Mouse (Mus musculus): ENCODE data around the gene Gm10471.
"Not testable (repeated sequence)": the region's sequence is repeated elsewhere in the genome, so short reads cannot be mapped to it uniquely, and the experiment has no call there.

Gm10471 gene

GRCm38 (mm10) chr5:26089191-26089590, at the start of gene Gm10471:
Gm10471 (minus strand) TSS chr5:26089291.
- not testable (repeated sequence) for DNase-seq (ENCODE audit: low spot score)

GRCm38 (mm10) chr5:26121321-26121720, 32.2 kb upstream of the Gm10471 start, which contains the start of gene Gm10220:
Gm10220 (minus strand) TSS chr5:26121421.
- DNase-seq (ENCODE audit: low spot score): not testable (repeated sequence)

GRCm38 (mm10) chr5:26105262-26105661, 16.2 kb upstream of the Gm10471 start, which contains the start of gene 5031410I06Rik:
5031410I06Rik (minus strand) TSS chr5:26105362.
- not testable (repeated sequence) for DNase-seq (ENCODE audit: low spot score)

GRCm38 (mm10) chr5:26079023-26079422, 10.1 kb downstream of the Gm10471 start:
- DNase-seq (ENCODE audit: low spot score): not testable (repeated sequence)

- no peak for DNase-seq (ENCODE audit: low spot score)
Measured at GRCm38 (mm10) chr5:26070716-26071115, 18.4 kb downstream of the Gm10471 start.

- not testable (repeated sequence) for DNase-seq (ENCODE audit: low spot score)
Measured at GRCm38 (mm10) chr5:26058481-26058880, 30.6 kb downstream of the Gm10471 start, which contains the start of gene Gm7347. Gm7347 (minus strand) TSS chr5:26058581.

GRCm38 (mm10) chr5:26039458-26039857, 49.6 kb downstream of the Gm10471 start, which contains the start of gene Speer4a:
Speer4a (minus strand) TSS chr5:26039558.
- DNase-seq (ENCODE audit: low spot score): not testable (repeated sequence)
